Mouse (Mus musculus): Measurements from ENCODE around the gene Zfp382.
A peak's percentile ranks its signal among the peaks of the same experiment; 100 is the strongest.

- peak; percentile 72; the same call in 1 of the 2 replicates for TF ChIP-seq CTCF (IDR thresholded peaks at IDR 0.05; ENCODE audit: extremely low read depth, insufficient read length, insufficient replicate concordance, low read depth, low read length)
- no peak for TF ChIP-seq POLR2A (IDR thresholded peaks at IDR 0.05; ENCODE audit: low read depth, low read length)
Measured at GRCm38 (mm10) chr7:30181308-30181707, 59.6 kb downstream of the Zfp382 start.
